In the genomic region with DNA sequence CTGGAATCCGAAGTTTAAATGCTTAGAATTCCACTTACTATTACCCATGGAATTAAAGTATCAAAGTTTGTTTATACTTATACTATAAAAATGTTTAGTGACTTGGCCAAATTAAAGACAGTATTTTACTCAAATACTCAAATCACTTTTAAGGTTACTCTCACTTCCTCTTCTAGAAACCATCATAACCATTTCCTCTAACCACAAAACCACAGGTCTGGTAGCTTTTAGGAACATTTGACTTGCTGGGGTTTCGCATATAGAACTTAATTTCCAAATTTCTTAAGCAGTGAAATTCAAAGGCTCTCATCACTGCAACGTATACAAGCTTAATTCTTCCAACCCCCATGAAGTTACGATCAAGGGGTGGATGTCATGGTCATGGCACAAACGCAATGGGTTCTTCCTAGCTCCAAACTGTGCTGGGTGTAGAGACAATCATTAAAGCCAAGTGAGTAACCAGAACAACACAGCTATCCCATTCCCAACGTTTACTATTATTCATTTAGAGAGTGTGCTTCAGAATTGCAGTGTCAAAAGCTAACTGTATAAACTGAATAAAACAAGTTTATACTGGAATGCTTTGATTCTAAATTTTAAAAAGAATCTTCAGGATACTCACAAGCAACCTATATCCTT, we compare ENCODE assay signal across 9 mouse cellular contexts. TPM values are rescaled to one million over a fixed set of nuclear protein-coding genes. Genes with fewer than 3 reads are reported as not detected.
A peak's percentile ranks its signal among the peaks of the same experiment; 100 is the strongest.
DNase-seq lines count a peak whose midpoint lies in the region; ATAC-seq and TF ChIP-seq lines count a peak whose summit lies in the region.
"Had no signal": no experiment of that assay in that cellular context is flagged by ENCODE, and none has a peak within 500 bp of the region (broad histone marks: within the 10 kb centered on the region; RNA-seq: fewer than 3 reads in every experiment).

No protein-coding gene starts in this region.

- peak overlapping the region; percentile 54 for H3K4me2 ChIP-seq in midbrain, embryonic 11.5 days

- H3K9me3 ChIP-seq in E14TG2a.4 (ENCODE audit: low read length), result peaks cover 8% of the 10 kb centered on the region
- no peaks in the 10 kb centered on the region for H3K9me3 ChIP-seq in hindbrain, embryonic 10.5 days
- H3K9me3 ChIP-seq in midbrain, embryonic 11.5 days (ENCODE audit: control insufficient read depth, low read length), result no peaks in the 10 kb centered on the region

- no peak for DNase-seq in gastrocnemius, adult 2 months
- DNase-seq in gastrocnemius, adult 8-10 months (ENCODE audit: low spot score in 2 of 2), result no peak
- no peak for DNase-seq in hindbrain, embryonic 10.5 days (ENCODE audit: low spot score)
- DNase-seq in midbrain, embryonic 11.5 days (ENCODE audit: low spot score, missing footprints), result peak; percentile 87
- no peak for DNase-seq in layer of hippocampus, adult 9-10 months (ENCODE audit: low spot score)
- no peak for DNase-seq in right cerebral cortex, postnatal 25 days

- TF ChIP-seq CTCF in gastrocnemius, adult 2 months (IDR thresholded peaks at IDR 0.05), result no peak
- TF ChIP-seq CTCF in E14TG2a.4 (conservative IDR thresholded peaks at IDR 0.05; ENCODE audit: low read length), result no peak

- 58% methylated on average over 6 of the region's 6 CpGs for WGBS in hindbrain, embryonic 10.5 days
- 49% methylated on average over 6 of the region's 6 CpGs for WGBS in midbrain, embryonic 11.5 days

- H3K9ac ChIP-seq in midbrain, embryonic 11.5 days (ENCODE audit: low read length), result no peak overlapping the region; the same call in 1 of the 2 replicates

- peaks cover 32% of the 10 kb centered on the region for H3K4me1 ChIP-seq in E14TG2a.4 (replicated peaks; ENCODE audit: low read depth, low read length)
- peaks cover 19% of the 10 kb centered on the region for H3K4me1 ChIP-seq in hindbrain, embryonic 10.5 days (replicated peaks)
- peaks cover 14% of the 10 kb centered on the region for H3K4me1 ChIP-seq in midbrain, embryonic 11.5 days (ENCODE audit: control insufficient read depth, insufficient read depth, low read length)

- H3K36me3 ChIP-seq in E14TG2a.4 (ENCODE audit: insufficient read depth, low read length), result no peaks in the 10 kb centered on the region
- no peaks in the 10 kb centered on the region for H3K36me3 ChIP-seq in hindbrain, embryonic 10.5 days
- H3K36me3 ChIP-seq in midbrain, embryonic 11.5 days (ENCODE audit: control insufficient read depth, insufficient read depth, low read length), result no peaks in the 10 kb centered on the region

- peak overlapping the region; percentile 96; the same call in 1 of the 2 replicates for H3K27ac ChIP-seq in gastrocnemius, adult 2 months
- no peak overlapping the region for H3K27ac ChIP-seq in hindbrain, embryonic 10.5 days
- H3K27ac ChIP-seq in midbrain, embryonic 11.5 days (ENCODE audit: low read depth, low read length), result no peak overlapping the region
- H3K27ac ChIP-seq: macrophage had no signal

- H3K27me3 ChIP-seq in E14TG2a.4 (ENCODE audit: insufficient read depth, low read length), result 0 out of 2 replicates have a peak, but pooled peaks cover 2% of the 10 kb centered on the region
- H3K27me3 ChIP-seq in hindbrain, embryonic 10.5 days (ENCODE audit: insufficient read depth, poor library complexity, severe bottlenecking), result no peaks in the 10 kb centered on the region
- no peaks in the 10 kb centered on the region for H3K27me3 ChIP-seq in midbrain, embryonic 11.5 days (ENCODE audit: control insufficient read depth, insufficient read depth, low read length)

- H3K4me3 ChIP-seq in gastrocnemius, adult 2 months, result peak overlapping the region; percentile 97
- H3K4me3 ChIP-seq in E14TG2a.4 (replicated peaks; ENCODE audit: low read length), result peak overlapping the region; percentile 89; the same call in 1 of the 2 replicates
- peak overlapping the region; percentile 95 for H3K4me3 ChIP-seq in hindbrain, embryonic 10.5 days
- peak overlapping the region; percentile 20 for H3K4me3 ChIP-seq in midbrain, embryonic 11.5 days (ENCODE audit: low read depth, low read length)

- intact Hi-C loops in gastrocnemius, adult 2 months (cut with DNase I), result no loop called here

- no peak for ATAC-seq in midbrain, embryonic 11.5 days (ENCODE audit: low FRiP score)
- no peak for ATAC-seq in megakaryocyte-erythroid progenitor cell, adult 5-6 weeks (replicated peaks; ENCODE audit: low FRiP score, low TSS enrichment, poor library complexity, severe bottlenecking)

RNA-seq across cellular contexts. Expression of a gene that starts 1.8 kb away (rescaled TPM):
- total RNA-seq in gastrocnemius, adult 2 months (2021), result 10 to 100 TPM; 43.9 to 52.0 TPM
- total RNA-seq in gastrocnemius, adult 8-10 months (2022), result 10 to 100 TPM; 42.8 to 54.4 (median 44.4) TPM
- polyA plus RNA-seq in hindbrain, embryonic 10.5 days (2016; fragmentation: Nextera tagmentation; extraction: Ambion mirVana), result 67.0 and 68.3 TPM in 2 replicates
- 65.4 and 71.1 TPM in 2 replicates for polyA plus RNA-seq in midbrain, embryonic 11.5 days (2014; fragmentation: Nextera tagmentation; extraction: Ambion mirVana)
- 24.3 and 32.1 TPM in 2 replicates for total RNA-seq in megakaryocyte-erythroid progenitor cell, adult 5-6 weeks (2014; fragmentation: Nextera tagmentation)
- total RNA-seq in megakaryocyte-erythroid progenitor cell, adult 5-6 weeks (2017), result 27.3 and 27.8 TPM in 2 replicates

RNA-seq across cellular contexts. Expression of a gene that starts 37.5 kb away (rescaled TPM):
- 10 to 100 TPM in 1 of 2 experiments, 1 to 10 TPM in 1; 8.6 to 11.2 TPM for total RNA-seq in gastrocnemius, adult 2 months (2021)
- total RNA-seq in gastrocnemius, adult 8-10 months (2022), result 10 to 100 TPM in 1 of 4 experiments, 1 to 10 TPM in 3; 9.3 to 11.0 (median 9.5) TPM
- 14.3 and 15.2 TPM in 2 replicates for polyA plus RNA-seq in hindbrain, embryonic 10.5 days (2016; fragmentation: Nextera tagmentation; extraction: Ambion mirVana)
- 17.8 and 20.2 TPM in 2 replicates for polyA plus RNA-seq in midbrain, embryonic 11.5 days (2014; fragmentation: Nextera tagmentation; extraction: Ambion mirVana)
- total RNA-seq in megakaryocyte-erythroid progenitor cell, adult 5-6 weeks (2014; fragmentation: Nextera tagmentation), result 11.7 and 13.8 TPM in 2 replicates
- total RNA-seq in megakaryocyte-erythroid progenitor cell, adult 5-6 weeks (2017), result 9.7 and 13.8 TPM in 2 replicates

RNA-seq across cellular contexts. Expression of a gene that starts 37.7 kb away (rescaled TPM):
- 1 to 10 TPM; 8.0 to 9.3 TPM for total RNA-seq in gastrocnemius, adult 2 months (2021)
- 1 to 10 TPM; 6.5 to 7.8 (median 7.3) TPM for total RNA-seq in gastrocnemius, adult 8-10 months (2022)
- 70.7 and 71.2 TPM in 2 replicates for polyA plus RNA-seq in hindbrain, embryonic 10.5 days (2016; fragmentation: Nextera tagmentation; extraction: Ambion mirVana)
- 71.2 and 71.7 TPM in 2 replicates for polyA plus RNA-seq in midbrain, embryonic 11.5 days (2014; fragmentation: Nextera tagmentation; extraction: Ambion mirVana)
- 53.9 and 60.7 TPM in 2 replicates for total RNA-seq in megakaryocyte-erythroid progenitor cell, adult 5-6 weeks (2014; fragmentation: Nextera tagmentation)
- total RNA-seq in megakaryocyte-erythroid progenitor cell, adult 5-6 weeks (2017), result 73.8 and 76.3 TPM in 2 replicates

Comparison
In these comparisons a context has a peak if more than half of its experiments do, and no peak if none do; other contexts are left out.
1. H3K4me3 ChIP-seq: peak in every context shown above with its lines; median percentile 97 in gastrocnemius, adult 2 months; 95 in hindbrain, embryonic 10.5 days; 89 in E14TG2a.4; 20 in midbrain, embryonic 11.5 days.
2. RNA of a gene that starts 37.7 kb away (total RNA-seq): 53.9 to 76.3 TPM in megakaryocyte-erythroid progenitor cell, adult 5-6 weeks; 8.0 to 9.3 TPM in gastrocnemius, adult 2 months and 6.5 to 7.8 TPM in gastrocnemius, adult 8-10 months; every median in the first group is over 4 times any median in the second.